Mouse (Mus musculus) erythroblast, adult 5-6 weeks (primary cell): ENCODE measurements around the gene Tmbim4. TPM values are rescaled to one million over a fixed set of nuclear protein-coding genes. Genes with fewer than 3 reads are reported as not detected.
A peak's percentile ranks its signal among the peaks of the same experiment; 100 is the strongest.

Experiments
- ATAC-seq: replicated peaks from 2 replicates; pipeline ENCODE4 v1.8.0; 2016; ENCODE audit warnings: moderate number of reproducible peaks, mild to moderate bottlenecking, moderate TSS enrichment, inconsistent platforms; ENCODE audit not compliant: poor library complexity, low FRiP score, severe bottlenecking
- total RNA-seq, 2 experiments: library from RNA; stranded (forward) in 1 of 2; stranded (reverse) in 1 of 2; fragments of 150-400 nt in 1 of 2; fragments of 200-764, 138-1000 nt in 1 of 2; gene quantifications; 2 replicates each; pipeline versions ENCODE4 v1.2.3 to v1.2.4; 2015 to 2017; ENCODE audit warnings: low replicate concordance in 2 of 2

Tmbim4 gene
- total RNA-seq (2015; ENCODE audit: low replicate concordance) (53.4 and 61.2 TPM in 2 replicates), total RNA-seq (2017; ENCODE audit: low replicate concordance) (48.5 and 53.2 TPM in 2 replicates)

DNA sequence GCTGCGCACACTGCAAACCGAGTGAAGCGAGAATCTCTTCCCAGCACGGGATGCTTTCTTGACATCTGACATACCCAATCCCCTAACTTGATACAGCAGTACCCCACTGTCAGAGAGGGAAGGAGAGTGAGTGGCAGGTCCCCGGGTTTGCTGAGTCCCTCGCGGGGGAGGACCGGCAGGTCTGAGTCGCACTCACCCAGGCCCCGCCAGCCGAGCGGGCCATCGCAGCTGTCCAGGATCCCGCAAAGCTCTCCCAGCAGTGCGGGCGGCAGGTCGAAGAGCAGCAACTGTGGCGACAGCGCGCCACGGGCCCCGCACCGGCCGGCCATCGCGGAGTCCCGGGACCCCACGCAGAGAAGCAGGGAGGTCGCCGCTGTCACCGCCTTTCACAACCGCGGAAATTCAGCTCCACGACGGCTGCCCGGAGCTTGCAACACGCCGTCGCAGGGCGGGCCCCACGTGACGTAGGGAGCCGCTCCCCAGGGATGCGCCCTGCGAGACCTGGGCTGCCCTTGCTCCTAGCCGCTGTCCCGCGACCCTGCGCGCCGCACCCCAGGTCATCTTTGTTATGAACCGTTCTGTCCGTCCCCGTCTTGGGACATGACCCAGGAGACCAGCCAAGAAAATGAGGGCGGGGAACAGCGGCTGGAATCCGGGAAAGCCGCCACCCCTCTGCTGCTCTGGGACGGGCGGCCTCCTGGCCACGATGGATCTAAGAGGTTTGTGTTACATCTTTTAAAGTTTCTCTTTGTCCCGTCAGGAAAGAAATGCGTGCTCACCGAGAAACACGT lies at the start of gene Tmbim4:
Tmbim4 (plus strand) TSS at position 460 of the 791 bp plus-strand sequence.
- peak; percentile 95 for ATAC-seq

GRCm38 (mm10) chr10:120151672-120152071 lies 49.7 kb upstream of the Tmbim4 start:
- ATAC-seq: no peak

DNA sequence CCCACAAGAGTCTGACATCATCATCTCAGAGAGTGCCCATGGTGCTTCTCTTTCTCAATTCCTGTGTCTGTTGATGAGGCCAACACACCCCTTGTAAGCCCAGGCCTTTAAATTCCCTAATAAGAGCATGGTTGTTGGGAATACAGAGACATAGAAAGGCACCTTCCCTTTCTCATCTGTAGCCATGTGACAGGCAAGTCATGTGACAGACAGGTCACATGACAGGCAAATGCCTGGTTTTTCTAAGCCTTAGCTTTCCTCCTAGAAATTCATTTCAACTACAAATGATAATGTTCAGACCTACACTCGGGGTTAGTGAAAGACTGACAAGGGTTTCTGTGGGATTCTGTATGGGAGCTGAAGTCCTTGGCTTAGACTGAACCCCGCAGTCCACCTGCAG lies 47.5 kb upstream of the Tmbim4 start:
- no peak for ATAC-seq

GRCm38 (mm10) chr10:120160533-120160932 lies 40.9 kb upstream of the Tmbim4 start:
- no peak for ATAC-seq

GRCm38 (mm10) chr10:120162840-120163239 lies 38.5 kb upstream of the Tmbim4 start:
- no peak for ATAC-seq

DNA sequence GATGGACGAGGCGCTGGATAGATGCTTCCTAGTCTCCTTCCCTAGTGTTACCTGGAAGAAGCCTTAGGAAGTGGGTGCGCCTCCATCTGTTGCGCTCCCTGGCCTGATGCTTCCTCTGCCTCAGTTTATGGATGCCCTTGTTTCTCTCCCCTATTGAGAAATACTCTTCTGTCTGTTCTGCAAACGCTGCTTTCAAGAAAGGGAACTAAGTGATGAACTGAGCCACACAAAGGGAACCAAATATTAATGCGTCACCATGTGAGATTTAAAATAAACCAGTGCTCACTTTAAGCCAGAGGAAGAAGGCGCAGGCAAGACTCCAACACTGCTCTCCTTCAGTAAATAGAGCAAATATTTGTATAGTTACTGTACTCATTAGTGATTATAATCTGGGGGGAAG lies 37.9 kb upstream of the Tmbim4 start:
- ATAC-seq: no peak

DNA sequence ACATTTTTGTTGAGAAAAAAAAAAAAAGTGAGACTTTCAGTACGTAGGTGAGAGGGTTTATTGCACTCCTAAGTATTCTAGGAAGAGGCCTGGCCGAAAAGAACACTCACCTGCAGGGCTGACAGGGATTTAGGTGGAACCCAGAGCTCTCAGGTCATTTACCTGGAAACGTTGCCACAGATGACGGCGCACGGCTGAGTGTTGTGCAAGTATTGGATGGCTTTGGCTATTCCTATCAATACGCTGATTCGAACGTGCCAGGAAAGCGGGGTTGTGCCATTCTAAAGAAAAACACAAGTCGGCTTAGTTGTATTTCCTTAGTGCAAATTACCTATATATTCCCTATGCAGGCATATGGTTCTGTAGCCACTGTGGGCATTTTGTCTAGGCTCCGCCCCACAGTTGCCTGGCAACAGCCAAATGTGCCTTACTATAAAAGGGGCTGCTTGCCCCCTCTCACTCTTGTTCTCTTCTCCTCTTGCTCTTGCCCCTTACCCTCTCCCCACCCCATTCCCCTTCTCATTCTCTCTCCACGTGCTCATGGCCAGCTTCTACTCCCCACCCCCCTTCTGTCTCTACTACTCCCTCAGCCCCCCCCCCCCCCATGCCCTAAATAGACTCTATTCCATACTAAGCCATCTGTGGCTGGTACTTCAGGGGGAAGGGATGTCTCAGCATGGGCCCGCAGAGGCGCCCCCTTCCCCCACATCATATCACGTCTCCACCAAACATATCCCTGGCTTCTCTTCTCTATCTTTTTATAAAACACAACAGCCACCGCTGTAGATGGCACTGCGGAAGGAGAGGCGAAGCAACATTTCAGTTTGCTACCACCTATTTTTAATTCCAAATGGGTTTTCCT lies 36.2 kb upstream of the Tmbim4 start:
- ATAC-seq: no peak

GRCm38 (mm10) chr10:120165793-120166503 lies 35.4 kb upstream of the Tmbim4 start:
- ATAC-seq: no peak

- ATAC-seq: no peak
Observed at GRCm38 (mm10) chr10:120168070-120168469, 33.3 kb upstream of the Tmbim4 start.

- no peak for ATAC-seq
Observed at GRCm38 (mm10) chr10:120169064-120169463, 32.3 kb upstream of the Tmbim4 start.

- no peak for ATAC-seq
Observed at GRCm38 (mm10) chr10:120169841-120170240, 31.5 kb upstream of the Tmbim4 start.

DNA sequence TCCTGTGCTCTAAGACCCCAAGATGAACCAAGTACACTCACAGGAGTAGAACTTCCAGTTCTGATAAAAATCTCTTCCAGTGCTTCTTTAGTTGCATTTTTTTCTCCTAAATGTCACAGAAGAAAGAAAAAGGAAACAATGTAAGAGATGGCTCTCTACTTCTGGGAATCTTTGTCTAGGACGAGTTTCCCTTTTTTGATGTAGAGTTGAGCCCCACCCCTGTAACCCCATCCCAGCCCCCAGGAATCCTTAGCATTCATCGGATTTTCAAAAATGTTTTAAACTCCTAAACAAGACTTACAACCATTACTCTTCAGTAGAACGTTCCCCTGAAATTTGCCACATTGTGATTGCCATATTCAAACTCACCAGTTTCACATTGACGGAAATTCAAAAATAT lies 31.1 kb upstream of the Tmbim4 start:
- no peak for ATAC-seq

- ATAC-seq: no peak
Observed at GRCm38 (mm10) chr10:120171340-120171739, 30.1 kb upstream of the Tmbim4 start.

DNA sequence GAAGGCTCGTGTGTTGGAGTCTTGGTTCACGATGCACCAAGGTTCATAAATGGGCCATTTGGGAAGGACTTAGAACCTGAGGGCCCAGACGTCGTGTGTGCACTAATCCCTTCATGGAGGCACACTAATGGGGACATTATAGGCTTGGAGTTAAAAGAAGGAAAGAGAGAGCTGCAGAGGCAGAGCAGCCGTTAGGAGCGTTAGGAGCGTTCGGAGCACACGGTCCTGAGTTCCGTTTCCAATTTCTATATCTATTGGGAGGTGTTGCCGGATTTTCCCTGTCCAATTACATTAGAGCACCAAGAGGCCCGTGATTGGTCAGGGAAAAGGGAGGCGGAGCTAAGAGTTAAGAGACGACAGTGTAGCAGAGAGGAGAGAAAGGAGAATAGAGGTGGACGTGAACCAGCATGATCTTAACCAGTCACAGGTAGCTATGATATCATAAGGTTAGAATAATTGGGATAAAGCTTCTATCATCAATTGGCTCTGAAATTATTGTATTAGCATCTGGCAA lies 27.1 kb upstream of the Tmbim4 start:
- ATAC-seq: no peak

DNA sequence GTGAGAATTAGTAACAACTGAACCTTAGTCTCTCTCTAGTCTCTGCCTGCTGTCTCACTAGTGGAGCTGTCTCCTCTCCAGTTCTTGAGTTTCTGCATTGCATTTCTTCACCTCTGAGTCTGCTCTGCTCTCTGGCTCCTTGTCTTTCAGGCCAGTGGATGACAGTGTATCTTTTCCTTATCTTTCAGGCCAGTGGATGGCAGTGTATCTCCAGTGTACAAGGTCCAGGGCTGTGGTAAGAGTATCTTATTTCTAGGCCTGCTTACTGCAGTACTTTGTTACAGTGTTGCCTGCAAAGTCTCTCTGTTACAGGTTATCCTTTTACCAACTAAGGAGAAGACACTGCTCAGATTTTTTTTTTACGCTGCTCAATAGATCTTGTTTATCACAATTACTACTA lies 18.5 kb upstream of the Tmbim4 start:
- ATAC-seq: peak; percentile 62; the same call in 1 of the 2 replicates

GRCm38 (mm10) chr10:120183342-120183741 lies 18.0 kb upstream of the Tmbim4 start:
- no peak for ATAC-seq

- ATAC-seq: no peak
Observed at GRCm38 (mm10) chr10:120188513-120188912, 12.9 kb upstream of the Tmbim4 start.

GRCm38 (mm10) chr10:120189276-120189675 lies 12.1 kb upstream of the Tmbim4 start:
- no peak for ATAC-seq

GRCm38 (mm10) chr10:120189782-120190181 lies 11.6 kb upstream of the Tmbim4 start:
- ATAC-seq: no peak

- no peak for ATAC-seq
Observed at GRCm38 (mm10) chr10:120191165-120191564, 10.2 kb upstream of the Tmbim4 start.
